Mouse (Mus musculus) midbrain, embryonic 16.5 days (tissue): ENCODE results near the gene Map3k5. TPM values are rescaled to one million over a fixed set of nuclear protein-coding genes. Genes with fewer than 3 reads are reported as not detected.

Experiments used
- ATAC-seq: fragments of 200-750 bp; cut with Nextera tagmentation; 2 replicates; pipeline ENCODE4 v1.8.0; 2017; ENCODE audit warnings: moderate TSS enrichment
- H3K27ac ChIP-seq: fragments of 300-500 bp; sonication (generic); 2 replicates; pipeline ENCODE4 v1.5.1; 2014; ENCODE audit warnings: mild to moderate bottlenecking, low read length, mixed read lengths
- H3K27me3 ChIP-seq: fragments of 300-500 bp; sonication (generic); 2 replicates; pipeline ENCODE4 v1.6.1; 2014; ENCODE audit warnings: low read depth, low read length, mixed read lengths; ENCODE audit not compliant: control insufficient read depth, insufficient read depth
- H3K36me3 ChIP-seq: fragments of 300-500 bp; sonication (generic); 2 replicates; pipeline ENCODE4 v1.6.1; 2014; ENCODE audit warnings: mild to moderate bottlenecking, low read length, moderate library complexity, mixed read lengths; ENCODE audit not compliant: control insufficient read depth, insufficient read depth
- H3K4me1 ChIP-seq: fragments of 300-500 bp; sonication (generic); 2 replicates; pipeline ENCODE4 v1.6.1; 2014; ENCODE audit warnings: mild to moderate bottlenecking, low read length, mixed read lengths; ENCODE audit not compliant: control insufficient read depth, insufficient read depth
- H3K4me2 ChIP-seq: fragments of 300-500 bp; sonication (generic); 2 replicates; pipeline ENCODE4 v1.6.1; 2014; ENCODE audit warnings: mild to moderate bottlenecking, low read length, mixed read lengths
- H3K4me3 ChIP-seq: fragments of 300-500 bp; sonication (generic); 2 replicates; pipeline ENCODE4 v1.5.1; 2014; ENCODE audit warnings: low read depth, mild to moderate bottlenecking, low read length, moderate library complexity, mixed read lengths
- H3K9ac ChIP-seq: fragments of 300-500 bp; sonication (generic); 2 replicates; pipeline ENCODE4 v1.6.1; 2014; ENCODE audit warnings: low read depth, low read length, mixed read lengths
- H3K9me3 ChIP-seq: fragments of 300-500 bp; sonication (generic); replicated peaks from 2 replicates; pipeline ENCODE4 v1.6.1; 2014; ENCODE audit warnings: mild to moderate bottlenecking, low read length, mixed read lengths; ENCODE audit not compliant: control insufficient read depth, poor library complexity, severe bottlenecking
- WGBS: fragments of 180-500 bp; shearing (Covaris S2); extraction: QIAGEN DNeasy Blood & Tissue Kit; methylation state at CpG from one replicate; pipeline ENCODE4 v1.1.7; 2014; 5-methylcytosine and 5-hydroxymethylcytosine counted together
- polyA plus RNA-seq: library from polyadenylated mRNA; unstranded; fragments of >200 nt; fragmentation: Nextera tagmentation; extraction: Ambion mirVana; gene quantifications from 2 replicates; pipeline ENCODE4 v1.2.1, GENCODE M21; 2015

Gene Map3k5
- polyA plus RNA-seq, 1 experiment from 2014 or later, result 1.2 TPM

GRCm38 (mm10) chr10:20152131-20152530 lies 217.9 kb downstream of the Map3k5 start:
- H3K4me2 ChIP-seq, result no peak overlapping the region
- no peak overlapping the region for H3K27ac ChIP-seq
- no peak overlapping the region for H3K4me3 ChIP-seq
- ATAC-seq, result no peak
- 97% methylated on average over 1 of the region's 1 CpGs for WGBS
- peaks cover 18% of the 10 kb centered on the region for H3K27me3 ChIP-seq
- H3K9me3 ChIP-seq, result no peaks in the 10 kb centered on the region
- H3K9ac ChIP-seq, result no peak overlapping the region
- H3K4me1 ChIP-seq, result peaks cover 17% of the 10 kb centered on the region
- no peaks in the 10 kb centered on the region for H3K36me3 ChIP-seq

GRCm38 (mm10) chr10:20153507-20153906 lies 219.2 kb downstream of the Map3k5 start:
- Histone ChIP-seq H3K27ac (no peak overlapping the region), H3K9me3 (no peaks in the 10 kb centered on the region), H3K4me3 (no peak overlapping the region), H3K27me3 (peaks cover 8% of the 10 kb centered on the region), H3K36me3 (no peaks in the 10 kb centered on the region), H3K4me2 (no peak overlapping the region), H3K4me1 (peaks cover 14% of the 10 kb centered on the region), H3K9ac (no peak overlapping the region)
- WGBS, result 32% methylated on average over 2 of the region's 2 CpGs
- no peak for ATAC-seq

DNA sequence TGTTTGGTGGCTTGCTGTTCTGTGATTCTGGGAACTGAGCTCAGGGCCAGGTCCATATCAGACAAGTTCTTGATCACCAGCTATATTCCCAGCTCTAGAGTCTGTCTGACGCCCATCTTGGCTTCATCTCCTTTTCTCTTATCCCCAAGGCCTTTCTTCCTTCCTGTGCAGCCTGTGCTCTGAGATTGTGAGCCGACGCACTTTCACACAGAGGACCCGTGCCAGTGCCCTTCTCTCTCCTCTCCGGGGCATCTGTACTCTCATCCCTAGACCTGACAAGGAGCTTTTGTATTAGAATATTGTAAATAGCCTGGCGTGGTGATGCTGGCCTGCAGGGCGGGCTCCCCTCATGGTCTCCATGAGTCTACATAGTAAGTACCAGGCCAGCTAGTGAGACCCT lies 221.1 kb downstream of the Map3k5 start:
- no peak for ATAC-seq
- H3K27ac ChIP-seq, result no peak overlapping the region
- H3K4me3 ChIP-seq, result no peak overlapping the region
- H3K4me2 ChIP-seq, result no peak overlapping the region
- H3K36me3 ChIP-seq, result no peaks in the 10 kb centered on the region
- no peak overlapping the region for H3K9ac ChIP-seq
- H3K4me1 ChIP-seq, result no peaks in the 10 kb centered on the region
- 73% methylated on average over 7 of the region's 7 CpGs for WGBS
- H3K27me3 ChIP-seq, result peaks cover 4% of the 10 kb centered on the region
- H3K9me3 ChIP-seq, result no peaks in the 10 kb centered on the region

GRCm38 (mm10) chr10:20157021-20157726 lies 222.9 kb downstream of the Map3k5 start:
- H3K9ac ChIP-seq, result no peak overlapping the region
- no peaks in the 10 kb centered on the region for H3K4me1 ChIP-seq
- H3K9me3 ChIP-seq, result no peaks in the 10 kb centered on the region
- WGBS, result 86% methylated on average over 8 of the region's 8 CpGs
- H3K4me2 ChIP-seq, result no peak overlapping the region
- ATAC-seq, result no peak
- no peak overlapping the region for H3K27ac ChIP-seq
- no peaks in the 10 kb centered on the region for H3K27me3 ChIP-seq
- no peaks in the 10 kb centered on the region for H3K36me3 ChIP-seq
- H3K4me3 ChIP-seq, result no peak overlapping the region

DNA sequence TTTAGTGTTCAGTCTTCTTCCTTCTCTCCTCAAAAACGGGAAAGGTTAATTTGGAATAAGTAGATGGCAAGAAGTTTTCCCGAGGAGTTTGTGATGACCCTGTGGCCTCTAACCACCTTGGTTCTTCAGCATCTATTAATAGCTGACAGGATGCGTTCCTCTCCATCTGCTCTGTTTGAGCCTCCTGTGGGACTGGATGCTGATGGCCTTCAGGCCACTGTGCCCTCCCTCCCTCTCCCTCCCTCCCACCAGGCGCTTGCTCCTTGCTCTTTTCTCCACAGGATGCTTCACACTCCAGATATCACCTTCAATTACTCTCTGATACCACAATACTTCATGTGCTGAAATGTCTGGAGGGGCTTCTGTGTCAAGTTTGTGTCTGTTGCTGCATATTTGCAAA lies 224.5 kb downstream of the Map3k5 start:
- no peaks in the 10 kb centered on the region for H3K36me3 ChIP-seq
- no peak overlapping the region for H3K4me2 ChIP-seq
- no peak for ATAC-seq
- no peak overlapping the region for H3K9ac ChIP-seq
- no peaks in the 10 kb centered on the region for H3K27me3 ChIP-seq
- no peak overlapping the region for H3K27ac ChIP-seq
- no peaks in the 10 kb centered on the region for H3K4me1 ChIP-seq
- no peaks in the 10 kb centered on the region for H3K9me3 ChIP-seq
- WGBS, result 66% methylated on average over 4 of the region's 4 CpGs
- no peak overlapping the region for H3K4me3 ChIP-seq

GRCm38 (mm10) chr10:20159308-20159707 lies 225.0 kb downstream of the Map3k5 start:
- ATAC-seq, result no peak

DNA sequence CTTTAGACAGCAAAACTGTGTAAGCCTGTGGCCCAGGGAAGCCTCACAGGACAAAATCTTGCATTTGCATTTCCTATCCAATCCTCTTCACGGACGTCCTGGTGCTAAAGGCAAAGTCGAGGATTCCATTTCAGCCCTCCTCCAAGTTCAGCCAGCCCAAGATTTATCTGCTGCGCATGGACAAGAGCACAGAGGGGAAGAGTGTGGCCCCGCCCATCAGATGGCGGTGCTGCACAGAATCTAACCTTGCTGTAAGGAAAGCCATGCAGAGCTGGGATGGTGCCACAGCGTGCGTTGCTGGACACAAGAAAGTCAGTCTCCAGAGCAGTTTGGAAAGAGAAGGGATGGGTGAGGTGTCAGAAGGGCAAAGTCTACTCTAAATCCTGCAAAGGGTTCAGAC lies 226.6 kb downstream of the Map3k5 start:
- Histone ChIP-seq H3K4me2 (no peak overlapping the region), H3K27ac (no peak overlapping the region), H3K27me3 (no peaks in the 10 kb centered on the region), H3K9me3 (0 out of 2 replicates have a peak, but pooled peaks cover 3% of the 10 kb centered on the region), H3K9ac (no peak overlapping the region), H3K4me1 (no peaks in the 10 kb centered on the region), H3K4me3 (no peak overlapping the region), H3K36me3 (no peaks in the 10 kb centered on the region)
- 54% methylated on average over 8 of the region's 8 CpGs for WGBS
- ATAC-seq, result no peak

More at GRCm38 (mm10) chr10:20159308-20159707, 225.0 kb downstream of the Map3k5 start:
- no peak overlapping the region for H3K4me2 ChIP-seq
- H3K27ac ChIP-seq, result no peak overlapping the region
- no peaks in the 10 kb centered on the region for H3K27me3 ChIP-seq
- WGBS, result 89% methylated on average over 5 of the region's 5 CpGs
- H3K4me3 ChIP-seq, result no peak overlapping the region
- no peak overlapping the region for H3K9ac ChIP-seq
- H3K4me1 ChIP-seq, result no peaks in the 10 kb centered on the region
- no peaks in the 10 kb centered on the region for H3K36me3 ChIP-seq
- H3K9me3 ChIP-seq, result no peaks in the 10 kb centered on the region

DNA sequence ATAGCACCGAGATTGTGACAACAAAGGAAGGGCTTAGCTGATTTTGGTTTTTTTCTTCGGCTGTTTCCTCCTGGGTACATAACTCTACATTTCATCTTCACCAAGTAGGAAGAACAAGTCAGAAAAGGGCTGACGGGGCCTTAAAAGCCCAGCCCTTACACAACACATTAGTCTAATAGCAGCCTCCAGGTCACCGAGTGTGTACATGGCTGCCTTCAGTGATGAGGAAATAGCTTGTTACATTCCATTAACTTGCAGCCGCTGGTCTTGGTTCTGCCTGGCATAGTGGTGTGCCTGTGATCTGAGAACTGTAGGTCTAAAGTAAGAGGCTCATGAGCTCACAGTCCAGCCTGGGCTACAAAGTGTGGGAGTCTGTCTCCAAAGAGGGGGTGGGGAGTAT lies 230.5 kb downstream of the Map3k5 start:
- no peaks in the 10 kb centered on the region for H3K36me3 ChIP-seq
- H3K4me2 ChIP-seq, result no peak overlapping the region
- ATAC-seq, result no peak
- H3K4me1 ChIP-seq, result no peaks in the 10 kb centered on the region
- H3K27ac ChIP-seq, result no peak overlapping the region
- H3K9me3 ChIP-seq, result 0 out of 2 replicates have a peak, but pooled peaks cover 3% of the 10 kb centered on the region
- H3K4me3 ChIP-seq, result no peak overlapping the region
- 92% methylated on average over 5 of the region's 5 CpGs for WGBS
- H3K9ac ChIP-seq, result no peak overlapping the region
- no peaks in the 10 kb centered on the region for H3K27me3 ChIP-seq

DNA sequence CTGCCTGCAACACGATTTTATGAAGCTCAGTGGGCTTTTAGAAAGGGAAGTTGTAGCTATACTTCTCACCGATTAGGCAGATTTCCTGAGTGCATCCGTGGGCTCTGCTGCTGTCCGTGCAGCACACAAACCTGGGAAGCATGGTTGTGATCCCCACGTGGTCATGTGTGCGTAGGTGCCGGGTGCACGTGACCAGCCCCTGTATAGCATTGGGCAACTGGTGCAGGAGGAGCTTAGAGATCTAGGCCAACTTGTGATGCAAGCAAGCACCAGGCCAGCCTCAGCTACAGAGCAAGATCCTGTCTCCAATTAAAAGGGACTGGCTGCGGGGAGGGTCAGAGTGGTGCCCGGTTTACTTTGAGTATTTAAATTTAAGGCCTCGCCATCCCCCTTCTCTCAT lies 232.5 kb downstream of the Map3k5 start:
- Histone ChIP-seq H3K4me2 (no peak overlapping the region), H3K4me1 (peaks cover 14% of the 10 kb centered on the region), H3K9me3 (0 out of 2 replicates have a peak, but pooled peaks cover 3% of the 10 kb centered on the region), H3K36me3 (no peaks in the 10 kb centered on the region), H3K27me3 (no peaks in the 10 kb centered on the region), H3K27ac (no peak overlapping the region), H3K4me3 (no peak overlapping the region), H3K9ac (no peak overlapping the region)
- ATAC-seq, result no peak
- WGBS, result 74% methylated on average over 11 of the region's 11 CpGs
